Mouse (Mus musculus) ovary, postnatal 14 days (tissue): ENCODE results near the gene Acss2.
"Not testable (repeated sequence)": the region's sequence is repeated elsewhere in the genome, so short reads cannot be mapped to it uniquely, and the experiment has no call there.

Source experiments
- DNase-seq: peaks from one replicate; pipeline ENCODE4 v3.0.0; 2022; ENCODE audit warnings: low spot score

The Acss2 gene

DNA sequence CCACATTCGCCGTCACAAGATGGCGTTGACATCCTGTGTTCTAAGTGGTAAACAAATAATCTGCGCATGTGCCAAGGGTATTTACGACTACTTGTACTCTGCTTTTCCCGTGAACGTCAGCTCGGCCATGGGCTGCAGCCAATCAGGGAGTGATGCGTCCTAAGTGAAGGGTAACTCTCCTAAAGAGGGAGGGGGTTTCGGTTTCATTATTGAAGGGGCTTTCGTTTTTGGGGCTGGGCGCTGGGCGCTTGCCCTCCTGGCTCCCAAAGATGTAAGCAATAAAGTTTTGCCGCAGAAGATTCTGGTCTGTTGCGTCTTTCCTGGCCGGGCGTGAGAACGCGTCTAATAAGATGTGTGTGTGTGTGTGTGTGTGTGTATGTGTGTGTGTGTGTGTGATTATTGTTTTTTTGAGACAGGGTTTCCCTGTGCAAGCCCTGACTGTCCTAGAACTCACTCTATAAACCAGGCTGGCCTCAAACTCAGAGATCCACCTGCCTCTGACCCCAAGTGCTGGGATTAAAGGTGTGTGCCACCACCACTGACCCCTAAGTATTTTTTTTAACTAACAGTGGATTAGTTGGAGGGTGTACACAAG is 20.8 kb downstream of the Acss2 start:
- not testable (repeated sequence) for DNase-seq

DNA sequence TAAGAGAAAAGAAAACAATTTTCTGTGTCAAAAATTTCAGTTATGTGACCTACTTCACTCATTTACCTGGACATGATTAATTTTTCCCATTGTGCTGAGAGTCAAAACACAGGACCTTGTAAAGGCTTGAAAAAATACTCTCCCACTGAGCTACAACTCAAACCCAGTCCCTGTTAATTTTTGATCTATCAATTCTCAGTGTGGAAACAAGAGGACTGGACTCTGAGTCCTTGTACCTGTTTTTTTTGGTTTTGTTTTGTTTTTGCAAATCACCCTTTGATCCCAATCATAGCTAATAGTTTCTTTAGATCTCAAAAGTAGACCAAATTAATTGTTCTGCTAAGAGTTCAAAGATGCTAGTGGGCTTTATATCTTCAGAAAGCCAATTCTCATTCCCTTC is 21.9 kb downstream of the Acss2 start:
- DNase-seq = no peak

DNA sequence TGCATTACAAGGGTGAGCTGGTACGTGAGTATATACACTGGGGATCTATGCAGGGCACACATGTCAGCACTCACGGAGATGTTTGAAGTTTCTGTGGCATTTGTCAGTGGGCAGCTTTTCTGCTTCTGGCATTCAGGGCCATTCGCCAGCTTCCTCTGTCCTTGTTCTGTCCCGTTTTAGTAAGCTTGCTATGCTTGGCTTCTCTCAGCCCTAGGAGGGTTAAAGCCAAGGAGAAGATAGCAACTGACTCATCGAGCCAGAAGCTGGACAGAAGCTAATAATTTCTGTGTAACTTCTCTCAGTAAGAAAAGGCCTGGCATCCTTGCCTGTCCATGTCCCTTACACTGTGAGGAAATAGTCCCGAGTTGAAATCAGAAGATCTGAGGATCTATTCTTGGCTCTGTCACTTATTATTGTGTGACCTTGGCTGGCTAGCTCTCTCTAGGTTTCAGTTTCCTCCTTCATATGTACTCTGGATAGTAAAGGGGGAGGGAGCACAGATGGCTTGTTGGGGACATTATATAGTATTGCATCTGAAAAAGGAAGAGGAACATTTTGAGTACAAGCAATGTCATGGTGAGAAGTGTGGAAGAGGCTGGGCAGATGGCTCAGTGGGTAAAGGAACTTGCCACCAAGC is 23.2 kb downstream of the Acss2 start:
- peak; percentile 6 for DNase-seq

DNA sequence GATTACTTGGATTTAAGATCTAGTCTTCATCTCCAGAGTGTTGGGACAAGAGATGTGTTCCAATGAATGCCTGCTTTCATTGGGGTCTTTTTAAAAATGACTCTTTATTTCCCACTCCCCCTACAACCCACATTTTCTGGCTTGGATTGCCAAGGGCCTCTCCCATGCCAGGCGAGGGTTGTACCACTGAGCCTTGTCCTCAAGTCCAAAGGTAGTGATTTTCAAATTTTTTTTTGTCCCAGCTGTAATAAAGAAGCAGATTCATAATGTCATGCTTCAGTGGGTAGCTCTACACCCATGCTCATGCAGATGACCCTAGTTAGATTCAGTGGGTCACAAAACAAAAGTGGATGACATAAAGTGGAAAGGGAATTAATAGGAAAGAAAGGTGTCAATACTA is 29.2 kb downstream of the Acss2 start:
- DNase-seq = no peak

DNA sequence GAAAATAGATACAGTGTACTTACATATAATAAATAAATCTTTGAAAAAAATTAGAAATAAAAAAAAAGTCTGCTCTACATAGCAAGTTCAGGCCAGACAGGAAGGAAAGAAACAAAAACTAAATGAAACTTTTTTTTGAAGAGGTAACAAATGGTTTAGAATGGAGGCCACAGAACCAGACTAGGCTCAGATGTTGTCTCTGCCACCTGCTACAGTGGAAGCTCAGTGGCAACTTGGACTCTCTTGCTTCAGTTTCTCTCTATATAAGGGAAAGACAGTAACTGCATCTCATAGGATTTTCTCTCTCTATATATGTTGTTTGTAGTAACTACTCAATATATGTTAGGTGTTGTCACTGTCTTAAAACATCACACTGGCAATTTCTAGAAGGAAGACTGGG is 34.6 kb downstream of the Acss2 start:
- no peak for DNase-seq

DNA sequence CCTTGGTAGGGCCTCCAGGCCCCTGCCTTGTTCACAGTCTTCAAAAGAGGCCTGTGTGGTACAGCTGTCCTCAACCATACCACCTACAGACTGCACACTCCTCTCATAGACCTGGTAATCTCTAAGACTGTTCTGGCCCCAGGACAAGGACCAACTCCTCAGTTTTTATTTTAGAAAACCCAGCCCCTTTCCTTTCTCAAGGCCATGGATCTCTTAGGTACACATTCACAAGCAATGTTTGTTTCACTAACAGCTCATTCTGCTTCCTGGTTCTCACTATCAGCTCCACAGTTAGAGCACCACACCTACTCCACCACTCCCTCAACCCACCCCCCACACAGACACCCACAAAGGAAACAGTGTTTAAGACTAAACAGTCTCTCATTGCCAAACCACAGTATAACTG is 35.2 kb downstream of the Acss2 start:
- no peak for DNase-seq

DNA sequence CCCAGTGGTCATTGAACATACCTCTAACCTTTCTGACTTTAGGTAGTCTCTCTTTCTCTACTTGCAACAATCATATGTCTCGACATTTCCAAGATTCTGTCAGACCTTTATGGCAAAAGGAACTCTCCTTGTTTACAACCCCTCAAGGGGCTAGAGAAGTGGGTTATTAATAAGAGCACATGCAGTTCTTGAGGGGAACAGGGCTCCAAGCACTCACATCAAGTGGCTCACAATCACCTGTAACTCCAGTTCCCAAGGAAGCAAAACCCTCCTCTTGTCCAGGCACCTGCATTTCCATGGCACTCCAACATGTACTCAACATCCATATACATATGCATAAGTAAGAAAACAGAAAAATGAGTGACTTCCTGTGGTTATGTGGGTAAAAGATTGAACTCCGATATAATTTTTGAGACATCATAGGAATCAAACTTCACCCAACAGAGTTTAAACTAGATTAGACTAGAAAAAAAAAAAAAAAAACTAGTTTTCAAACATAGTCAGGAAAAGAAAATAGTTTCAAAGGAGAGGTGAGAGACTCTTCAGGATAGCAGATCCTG is 36.8 kb downstream of the Acss2 start:
- DNase-seq = no peak

DNA sequence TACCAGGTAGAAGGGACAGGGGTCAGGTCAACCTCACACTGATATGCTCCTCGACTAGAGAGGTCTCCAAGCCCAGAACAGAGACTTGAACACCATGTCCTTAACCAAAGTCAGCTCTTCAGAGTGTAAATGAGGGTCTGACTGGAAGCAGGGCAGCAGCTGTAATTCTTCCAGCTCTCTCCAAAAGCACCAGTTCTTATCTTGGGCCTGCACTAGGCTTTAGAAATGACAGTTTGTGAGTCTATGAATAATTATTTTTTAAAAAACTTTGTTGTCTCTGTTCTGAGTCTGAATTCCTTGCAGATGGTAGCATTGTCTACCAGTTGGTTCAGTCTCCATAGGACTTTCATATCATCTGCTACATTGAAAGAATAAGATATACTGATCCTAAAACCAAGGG is 44.5 kb downstream of the Acss2 start:
- no peak for DNase-seq

DNA sequence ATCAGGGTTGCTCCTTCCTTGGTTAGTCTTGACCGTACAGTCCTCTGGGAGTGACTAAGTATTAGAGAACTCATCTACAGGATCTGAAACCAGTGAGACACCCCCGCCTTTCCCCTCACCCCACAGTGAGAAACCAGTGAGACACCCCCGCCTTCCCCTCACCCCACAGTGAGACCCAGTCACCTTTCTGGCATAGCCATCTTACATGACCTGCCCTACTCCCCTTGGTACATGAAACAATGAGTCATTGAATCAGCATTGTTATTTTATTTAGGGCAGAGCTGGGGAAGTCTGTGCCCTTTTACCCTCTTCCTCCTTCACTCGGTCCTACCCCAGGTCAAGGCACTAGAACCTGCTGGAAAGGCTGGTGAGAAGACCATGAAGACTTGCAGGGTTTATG is 45.2 kb downstream of the Acss2 start:
- no peak for DNase-seq

DNA sequence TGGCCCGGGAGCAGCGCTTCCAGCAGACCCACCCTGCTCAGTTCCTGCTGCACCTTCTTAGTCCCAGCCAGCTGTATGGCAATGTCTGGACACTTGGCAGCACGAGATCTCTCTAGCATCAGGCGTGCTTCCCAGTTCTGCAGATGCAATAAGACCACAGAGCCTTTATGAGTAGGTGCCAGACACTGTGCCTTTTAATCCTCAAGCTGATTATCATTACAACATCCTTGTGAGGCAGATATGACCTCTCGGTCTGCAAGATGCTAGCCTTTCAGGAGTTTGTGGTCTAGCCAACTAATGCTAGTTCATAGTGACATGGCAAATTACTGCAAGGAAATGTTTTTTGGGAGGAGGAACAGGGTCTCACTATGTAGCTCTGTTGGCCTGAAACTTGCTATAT is 50.0 kb downstream of the Acss2 start:
- no peak for DNase-seq

DNA sequence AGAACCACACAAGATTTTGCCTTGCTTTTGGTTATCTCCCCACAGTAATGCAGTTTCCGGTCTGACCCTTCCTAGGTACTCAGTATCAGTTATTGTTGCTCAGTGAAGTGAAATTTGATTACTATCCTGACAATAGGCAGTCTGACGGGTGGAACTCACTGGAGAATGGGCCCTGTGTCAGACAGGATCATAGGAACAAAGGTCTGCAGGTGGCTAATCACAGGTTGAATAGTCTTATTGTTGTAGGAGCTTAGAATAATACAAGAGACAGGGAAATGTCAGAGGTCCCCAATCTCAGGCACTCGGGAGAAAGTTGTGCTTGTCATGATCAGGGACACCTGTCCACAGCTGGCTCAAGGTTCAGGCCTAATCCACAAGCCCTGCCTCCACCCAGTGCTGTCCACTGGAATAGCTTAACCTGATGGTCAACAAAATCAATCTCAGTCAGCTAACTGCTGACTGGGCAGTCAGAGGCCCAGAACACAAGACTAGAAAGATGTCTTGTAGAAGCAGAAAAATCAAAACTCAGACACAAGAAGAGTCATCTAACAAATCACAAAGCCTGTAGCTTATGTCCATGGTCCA is 51.6 kb downstream of the Acss2 start:
- DNase-seq = no peak

DNA sequence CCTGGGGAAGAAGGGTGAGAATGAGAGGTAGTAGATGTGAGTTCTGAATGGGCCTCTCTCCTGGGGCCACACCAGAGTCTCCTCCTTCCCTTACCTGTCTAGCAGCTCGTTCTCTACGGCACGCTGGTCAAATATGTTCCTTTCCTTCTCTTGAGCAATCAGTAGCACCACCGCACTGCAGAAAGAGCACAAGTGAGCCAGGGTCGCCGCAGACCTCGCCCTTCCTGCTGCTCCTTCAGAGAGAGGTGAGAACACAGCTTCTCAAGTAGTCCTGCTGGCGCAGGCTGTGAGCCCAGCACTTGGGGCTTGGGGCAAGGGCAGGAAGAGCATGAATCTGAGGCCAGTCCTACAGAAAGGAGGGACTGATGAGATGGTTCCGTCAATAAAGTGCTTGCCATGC is 55.3 kb downstream of the Acss2 start:
- no peak for DNase-seq

DNA sequence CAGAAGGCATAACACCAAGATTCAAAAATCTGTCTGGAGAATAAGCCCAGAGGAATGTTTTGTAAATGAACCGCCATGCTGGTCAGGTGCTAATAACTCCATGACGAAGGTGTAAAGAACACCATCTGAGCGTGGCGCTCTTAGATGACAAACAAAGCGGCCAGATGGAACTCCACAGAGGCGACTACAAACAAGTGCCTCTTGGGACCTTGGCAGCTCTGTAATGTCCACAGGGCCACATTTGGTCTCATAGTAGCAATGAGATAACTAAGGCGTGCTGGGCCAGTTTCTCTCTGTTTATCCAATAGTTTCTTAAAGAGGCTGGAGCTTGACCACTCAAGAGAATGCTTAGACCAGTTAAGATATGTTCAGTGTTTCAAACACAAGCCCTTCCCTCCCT is 56.2 kb downstream of the Acss2 start:
- DNase-seq = no peak

DNA sequence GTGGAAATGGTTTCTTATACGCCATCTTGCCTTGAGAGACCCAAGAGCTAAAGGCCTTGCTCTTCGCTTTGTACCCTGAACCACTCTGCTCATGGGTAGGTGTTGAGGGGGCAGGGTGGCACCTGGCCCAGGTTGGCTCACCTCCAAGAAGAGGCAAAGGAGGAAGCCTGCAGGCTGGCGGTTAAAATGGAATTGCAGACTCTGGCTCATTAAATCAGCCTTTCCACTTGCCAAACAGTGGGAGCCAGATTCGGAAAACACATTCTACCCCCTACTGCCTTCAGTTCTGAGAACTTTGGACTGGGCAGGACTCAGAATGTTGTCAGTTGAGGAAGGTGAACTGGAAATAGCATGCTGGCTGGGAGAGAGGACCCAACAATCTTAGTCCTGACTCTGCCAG is 57.0 kb downstream of the Acss2 start:
- no peak for DNase-seq

DNA sequence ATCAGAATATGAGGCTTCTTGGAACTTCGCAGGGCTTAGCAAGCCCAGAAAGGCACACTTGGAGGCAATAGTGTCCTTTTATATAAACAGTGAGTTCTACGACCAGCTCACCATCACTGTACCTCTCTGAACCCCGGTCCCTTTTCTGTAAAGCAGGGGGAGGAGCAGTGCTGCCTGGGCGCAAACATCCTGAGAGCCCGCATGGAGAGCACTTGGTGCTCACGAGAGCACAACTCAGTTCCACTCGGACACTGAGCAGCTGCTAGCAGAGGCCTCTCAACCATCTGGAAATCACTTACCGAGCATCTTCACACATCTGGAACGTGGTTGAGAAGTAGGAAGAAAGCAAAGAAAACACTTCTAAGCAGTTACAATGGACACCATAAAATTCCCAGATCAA is 58.9 kb downstream of the Acss2 start:
- DNase-seq = no peak

DNA sequence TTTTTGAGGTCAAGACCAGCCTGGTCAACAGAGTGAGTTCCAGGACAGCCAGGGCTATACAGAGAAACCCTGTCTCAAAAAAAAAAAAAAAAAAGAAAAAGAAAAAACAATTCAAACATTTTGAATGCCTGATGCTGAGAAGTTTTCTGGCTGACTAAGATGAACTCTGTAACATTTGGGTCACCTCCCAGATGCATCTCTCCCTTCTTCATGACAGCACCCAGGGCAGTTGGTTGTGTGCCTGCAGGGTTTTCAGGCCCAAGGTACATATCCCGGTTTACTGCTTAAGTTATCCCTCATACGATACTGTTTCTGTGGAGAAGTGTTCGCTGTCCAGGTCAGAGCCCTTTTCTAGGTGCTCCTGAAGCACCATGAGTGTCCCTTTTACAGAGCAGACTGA is 62.6 kb downstream of the Acss2 start:
- no peak for DNase-seq

DNA sequence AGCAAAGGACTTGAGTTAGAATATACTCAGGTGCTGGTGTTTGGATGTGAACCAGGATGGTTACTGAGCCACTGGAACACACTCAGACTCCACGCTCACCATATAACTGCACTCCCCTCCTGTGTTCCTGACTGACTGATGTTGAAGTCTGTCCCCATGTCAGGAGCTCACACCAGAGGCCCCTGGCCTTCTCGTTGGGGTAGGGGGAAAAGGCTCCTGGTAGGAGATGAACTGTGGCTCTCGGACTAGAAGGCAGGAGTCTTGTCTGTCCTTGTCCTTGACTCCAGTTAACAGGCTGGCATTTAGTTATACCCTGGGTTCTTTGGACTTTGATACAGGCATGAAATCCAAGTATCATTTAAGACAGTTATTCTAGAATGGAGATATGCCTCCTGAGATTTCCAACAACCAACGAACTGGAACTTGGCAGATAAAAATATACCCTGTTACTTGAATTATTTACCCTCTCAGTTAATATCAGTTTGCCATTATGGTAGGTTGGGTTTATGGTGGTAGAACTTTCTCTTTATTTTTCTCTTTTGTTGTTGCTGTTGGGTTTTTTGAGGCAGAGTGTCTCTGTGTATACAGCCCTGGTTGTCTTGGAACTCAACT is 64.7 kb downstream of the Acss2 start:
- no peak for DNase-seq

DNA sequence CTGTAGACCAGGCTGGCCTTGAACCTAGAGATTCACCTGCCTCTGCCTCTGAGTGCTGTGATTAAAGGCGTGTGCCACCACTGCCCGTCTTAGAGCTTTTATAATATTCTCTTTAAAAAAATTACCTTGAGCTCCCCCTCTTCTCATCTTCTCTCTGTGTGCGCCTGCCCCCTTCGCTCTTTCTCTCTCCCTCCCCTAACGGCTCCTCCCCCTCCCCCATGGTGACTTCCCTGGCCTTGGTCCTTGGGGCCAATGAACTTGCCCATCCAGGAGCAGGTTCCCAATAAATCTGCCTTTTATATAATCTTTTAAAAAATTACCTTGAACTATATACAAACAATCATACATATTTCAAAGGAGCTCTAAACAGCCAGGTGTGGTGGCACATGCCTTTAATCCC is 65.2 kb downstream of the Acss2 start:
- DNase-seq = no peak

DNA sequence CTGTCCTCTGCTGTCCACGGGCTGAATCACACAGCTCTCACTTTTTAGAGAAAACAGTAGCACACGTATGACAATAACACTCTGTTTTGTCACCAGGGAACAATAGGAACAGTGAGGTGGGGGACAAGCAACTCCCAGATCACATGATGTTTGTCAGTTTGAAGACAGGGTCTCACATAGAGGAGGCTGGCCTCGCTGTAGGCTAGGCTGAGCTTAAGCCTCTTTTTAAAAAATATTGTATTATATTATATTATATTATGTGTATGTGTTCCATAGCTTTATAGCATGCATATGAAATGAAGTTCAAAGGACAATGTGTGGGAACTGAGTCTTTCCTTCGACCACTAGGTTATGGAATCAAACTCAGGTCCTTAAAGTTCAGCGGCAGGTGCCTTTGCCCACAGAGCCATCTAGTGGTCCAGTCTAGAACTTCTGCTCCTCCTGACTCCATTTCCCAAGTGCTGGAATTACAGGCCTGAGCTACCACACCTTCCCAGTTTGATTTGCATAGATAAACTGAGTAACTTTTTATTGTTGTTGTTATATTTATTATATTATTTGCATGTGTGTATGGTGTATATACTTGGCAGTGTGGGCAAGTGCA is 66.3 kb downstream of the Acss2 start:
- DNase-seq = peak; percentile 59

DNA sequence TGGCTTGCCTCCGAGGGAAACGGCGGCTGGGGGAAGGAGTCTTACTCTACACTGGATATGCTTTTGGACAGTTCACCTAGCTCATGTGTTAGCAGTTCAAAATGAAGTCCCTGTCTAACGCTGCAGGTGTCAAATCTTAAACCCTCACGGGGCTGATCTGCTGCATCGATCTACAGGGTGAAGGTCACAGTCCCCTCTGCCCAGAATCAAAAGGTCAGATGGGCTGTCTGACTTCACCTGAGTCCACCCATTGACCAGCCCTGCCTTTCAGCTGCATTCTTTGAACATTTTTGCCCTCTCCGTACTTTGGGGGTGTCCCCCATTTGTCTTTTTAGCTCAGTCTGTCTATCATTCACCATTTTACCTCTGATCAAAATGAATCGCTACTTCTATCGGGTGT is 67.3 kb downstream of the Acss2 start:
- DNase-seq = no peak

DNA sequence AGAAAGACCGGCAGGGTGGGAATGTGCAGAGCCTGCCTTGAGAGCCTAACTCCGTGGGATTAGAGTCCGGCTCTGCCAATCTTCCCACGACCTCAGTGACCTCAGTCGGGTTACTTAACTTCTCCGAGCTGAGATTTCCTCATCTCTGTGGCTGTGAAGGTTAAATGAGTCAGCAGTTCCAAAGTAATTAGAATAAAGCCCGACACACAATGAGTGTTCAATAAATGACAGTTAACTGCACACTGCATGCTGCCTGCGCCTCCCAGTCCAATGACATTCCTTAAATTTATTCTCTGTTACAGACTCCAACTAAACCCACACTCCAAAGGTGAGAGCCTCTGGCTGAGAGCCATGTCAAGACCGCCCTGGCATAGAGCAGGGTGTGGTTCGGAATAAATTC is 67.7 kb downstream of the Acss2 start:
- no peak for DNase-seq

DNA sequence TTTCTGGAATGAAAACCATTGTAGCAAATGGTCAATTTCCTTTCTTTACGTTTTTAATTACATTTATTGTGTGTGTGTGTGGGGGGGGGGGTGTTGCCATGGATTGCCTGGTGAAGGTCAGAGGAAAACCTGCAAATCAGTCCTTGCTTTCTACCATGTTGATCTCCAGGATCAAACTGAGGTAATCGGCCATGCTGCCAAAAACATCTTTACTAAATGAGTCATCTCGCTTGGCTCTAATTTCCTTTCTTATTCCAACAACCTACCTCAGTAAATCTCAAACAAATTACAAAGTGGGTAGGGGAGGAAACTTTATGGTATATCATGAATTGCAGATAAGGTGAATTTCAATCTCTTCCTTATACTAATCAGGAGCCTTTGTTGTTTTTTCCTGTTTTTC is 70.4 kb downstream of the Acss2 start:
- DNase-seq = no peak

DNA sequence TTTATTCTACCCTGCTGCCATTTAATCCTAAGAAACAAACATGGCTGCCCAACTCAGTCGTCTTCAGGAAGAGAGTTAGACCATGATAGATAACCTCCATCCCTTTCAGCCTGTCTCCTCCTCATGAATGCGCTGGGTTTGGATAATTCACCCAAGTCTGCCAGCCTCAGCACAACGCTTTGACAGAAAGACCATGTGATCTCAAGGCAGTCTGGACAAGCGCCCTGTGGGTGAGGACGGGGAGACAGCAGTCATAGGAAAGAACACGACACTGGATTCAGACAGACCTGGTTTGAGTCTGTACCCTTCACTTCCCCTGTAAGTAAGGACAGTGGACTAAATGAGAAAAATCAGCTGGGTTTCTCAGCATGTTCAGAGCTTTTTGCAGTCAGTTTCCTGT is 71.8 kb downstream of the Acss2 start:
- no peak for DNase-seq
